Mouse (Mus musculus): ENCODE data around the gene Gm49388.

The Gm49388 gene

DNA sequence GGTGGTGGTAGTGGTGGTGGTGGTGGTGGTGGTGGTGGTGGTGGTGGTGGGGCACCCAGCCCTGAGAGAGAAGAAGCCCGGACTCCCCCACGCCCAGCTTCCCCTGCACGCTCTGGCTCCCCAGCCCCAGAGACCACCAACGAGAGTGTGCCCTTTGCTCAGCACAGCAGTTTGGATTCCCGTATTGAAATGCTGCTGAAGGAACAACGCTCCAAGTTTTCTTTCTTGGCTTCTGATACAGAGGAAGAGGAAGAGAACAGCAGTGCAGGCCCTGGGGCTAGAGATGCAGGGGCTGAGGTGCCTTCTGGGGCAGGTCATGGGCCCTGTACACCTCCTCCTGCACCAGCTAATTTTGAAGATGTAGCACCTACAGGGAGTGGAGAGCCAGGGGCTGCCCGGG, at the start of gene Gm49388:
Gm49388 (plus strand) TSS at position 301 of the 400 bp plus-strand sequence.
- no peak for DNase-seq (ENCODE audit: low read depth)

DNA sequence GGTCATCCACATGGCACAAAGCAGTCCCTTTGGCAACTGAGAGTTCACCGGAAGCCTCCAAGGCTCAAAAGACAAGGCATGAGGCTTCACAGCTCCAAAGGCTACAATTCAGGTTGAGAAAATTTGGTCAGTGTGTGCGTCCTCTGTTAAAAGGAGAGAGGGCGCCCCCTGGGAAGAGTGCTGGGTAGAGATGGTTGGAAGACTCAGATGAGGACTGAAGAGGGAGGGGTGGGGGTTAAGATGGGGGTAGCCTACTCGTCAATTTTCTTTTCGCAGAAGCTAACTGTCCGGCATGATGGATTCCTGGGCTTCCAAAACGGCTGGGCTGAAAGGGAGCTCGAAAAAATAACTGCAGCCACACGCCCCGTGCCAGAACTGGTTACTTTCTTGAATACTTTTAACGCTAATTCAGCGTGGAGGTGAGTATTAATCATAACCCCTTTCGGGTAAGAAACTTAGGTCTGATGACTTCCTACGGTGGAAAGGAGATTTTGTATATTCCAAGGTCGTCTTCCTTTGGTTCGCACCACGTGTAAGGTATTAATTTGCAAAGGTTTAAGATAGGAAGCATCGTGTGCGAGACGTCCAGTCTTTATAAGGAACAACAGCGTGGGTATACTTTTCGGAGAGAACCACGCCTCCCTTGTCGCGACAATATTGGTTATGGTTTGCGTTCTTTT, 40.9 kb upstream of the Gm49388 start, which contains the start of gene Fbxl19:
Fbxl19 (plus strand) TSS at position 178 of the 680 bp plus-strand sequence.
- peak; percentile 60 for DNase-seq (ENCODE audit: low read depth)

DNA sequence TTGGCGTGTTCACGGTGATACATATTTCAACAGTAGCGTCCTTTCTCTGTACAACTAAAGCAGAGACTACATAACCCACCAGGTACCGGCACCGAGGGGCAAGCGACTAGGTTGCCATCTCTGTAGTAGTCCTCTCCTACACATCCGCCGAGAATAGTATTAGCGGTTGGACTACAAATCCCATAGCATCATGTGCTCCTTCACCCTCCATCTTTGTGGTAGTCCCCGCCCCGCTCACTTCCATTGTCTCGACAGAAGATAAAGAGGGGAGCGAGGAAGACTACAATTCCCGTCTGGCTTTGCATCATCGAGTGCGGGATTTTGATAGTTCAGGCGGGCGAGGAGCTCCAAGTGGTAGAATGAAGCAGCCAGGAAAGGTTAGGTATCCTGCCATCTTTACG, 40.2 kb upstream of the Gm49388 start:
- DNase-seq (ENCODE audit: low read depth) = peak; percentile 96

DNA sequence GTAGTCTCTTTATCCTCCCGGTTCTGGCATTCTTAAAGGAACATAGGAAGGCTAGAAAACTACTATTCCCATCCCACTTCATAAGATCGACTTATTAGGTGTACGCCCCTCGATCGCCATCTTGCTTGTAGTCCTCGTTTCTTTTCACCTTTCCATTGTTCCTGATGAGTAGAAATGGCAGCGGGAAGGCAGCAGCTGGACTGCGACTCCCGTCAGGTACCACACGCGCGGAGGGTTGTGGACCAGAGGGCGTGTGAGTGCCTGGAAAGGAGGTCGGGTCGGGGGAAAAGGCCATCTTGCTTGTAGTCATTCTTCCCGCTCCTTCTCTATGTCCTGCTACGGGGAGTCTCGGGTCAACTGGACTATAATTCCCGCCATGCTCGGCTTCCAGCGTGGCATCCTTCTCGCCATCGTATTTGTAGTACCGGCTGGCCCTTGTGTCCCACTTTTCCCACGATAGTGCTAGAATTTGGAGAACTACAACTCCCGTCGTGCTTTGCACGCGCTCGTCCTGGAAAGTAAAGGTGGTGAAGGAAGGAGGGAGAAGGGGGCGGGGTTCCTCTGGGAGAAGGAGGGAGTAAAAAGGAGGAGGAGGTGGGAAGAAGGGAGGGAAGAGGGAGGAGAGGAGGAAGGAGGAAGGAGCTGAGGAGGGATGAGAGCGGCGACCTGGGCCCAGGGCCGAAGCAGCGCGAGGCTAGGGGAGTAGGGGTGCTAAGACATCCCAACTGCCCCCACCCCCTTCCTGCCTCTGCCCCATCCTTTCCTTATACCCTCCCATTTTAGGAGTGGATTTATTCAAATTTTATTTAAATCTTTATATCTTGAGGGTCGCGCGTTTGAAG, 39.5 kb upstream of the Gm49388 start:
- peak; percentile 100 for DNase-seq (ENCODE audit: low read depth)

DNA sequence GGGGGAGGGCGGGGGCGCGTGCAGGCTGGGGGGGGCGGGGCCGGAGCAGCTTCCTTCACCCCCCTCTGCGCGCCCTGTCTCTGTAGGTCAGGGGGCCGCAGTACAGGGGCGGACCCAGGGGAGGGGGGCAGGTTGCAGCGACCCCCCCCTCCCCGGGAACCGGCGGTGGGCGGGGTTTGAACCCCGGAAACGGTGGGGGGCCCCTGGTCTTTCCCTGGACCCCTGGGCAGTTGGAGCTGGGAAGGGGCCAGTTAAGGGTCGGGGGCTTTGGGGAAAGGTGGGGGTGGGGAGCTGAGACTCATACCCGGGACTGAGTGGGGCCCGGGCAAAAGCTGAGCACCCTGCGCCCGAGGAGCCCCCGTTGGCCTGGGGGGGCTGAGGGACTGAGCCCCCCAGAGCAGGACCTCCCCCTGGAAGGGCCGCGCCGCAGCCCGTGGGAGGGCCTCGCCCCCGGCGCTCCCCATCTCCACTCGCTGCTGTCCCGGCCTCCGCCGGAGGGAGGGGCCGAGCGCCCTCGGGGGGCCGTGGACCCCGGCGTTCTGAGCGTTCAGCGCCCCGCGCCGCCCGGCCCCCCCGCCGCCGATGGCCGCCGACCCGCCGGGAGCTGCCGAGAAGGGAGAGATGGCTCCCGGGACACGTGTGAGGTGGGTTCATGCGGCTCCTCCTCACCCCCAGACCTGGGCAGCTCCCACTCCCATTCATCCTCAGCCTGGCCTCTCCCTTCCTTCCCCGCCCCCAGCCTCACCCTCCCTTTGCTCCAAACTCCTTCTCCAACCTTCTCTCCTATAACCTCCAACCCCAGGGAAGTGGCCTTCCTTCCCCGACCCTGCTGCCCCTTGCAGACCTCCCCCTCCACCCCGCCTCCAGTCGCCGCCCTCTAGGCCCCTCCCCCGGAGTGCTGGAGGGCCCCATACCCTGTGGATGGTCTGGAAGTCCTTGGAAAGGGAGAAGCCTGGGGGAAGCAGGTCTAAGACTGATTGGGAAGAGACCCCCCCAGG, 38.6 kb upstream of the Gm49388 start:
- DNase-seq (ENCODE audit: low read depth) = no peak

DNA sequence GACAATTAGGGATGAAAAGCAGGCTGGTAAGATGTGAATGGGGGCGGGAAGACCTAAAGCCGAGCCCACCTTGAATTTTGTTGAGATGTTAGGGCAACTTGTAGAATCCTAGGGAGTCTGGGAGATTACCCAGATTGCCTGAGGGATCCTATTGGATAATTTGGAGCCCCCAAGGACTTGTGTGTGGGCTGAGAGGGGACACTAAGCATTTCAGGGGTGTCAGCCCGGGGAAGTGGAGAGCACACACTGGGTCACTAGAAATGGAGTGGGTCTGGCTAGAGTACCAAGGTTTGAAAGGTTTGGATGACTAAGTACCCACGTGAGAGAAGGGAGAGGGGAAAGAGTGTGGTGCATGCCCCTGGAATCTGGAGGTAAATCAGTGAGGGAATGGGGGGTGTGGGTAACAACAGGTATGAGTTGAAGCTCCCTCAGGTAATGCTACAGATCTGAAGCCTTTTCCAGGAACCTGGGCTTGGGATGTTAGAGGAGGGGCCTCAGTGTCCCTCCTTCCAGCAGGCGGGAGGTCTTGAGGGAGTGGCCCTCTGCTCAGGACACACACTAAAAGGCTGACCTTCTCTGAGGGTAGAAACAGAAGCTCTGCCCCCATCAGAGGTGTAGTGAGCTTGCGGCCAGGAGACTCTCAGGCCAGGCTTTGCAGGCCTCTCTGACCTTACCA, 37.7 kb upstream of the Gm49388 start:
- DNase-seq (ENCODE audit: low read depth) = no peak

DNA sequence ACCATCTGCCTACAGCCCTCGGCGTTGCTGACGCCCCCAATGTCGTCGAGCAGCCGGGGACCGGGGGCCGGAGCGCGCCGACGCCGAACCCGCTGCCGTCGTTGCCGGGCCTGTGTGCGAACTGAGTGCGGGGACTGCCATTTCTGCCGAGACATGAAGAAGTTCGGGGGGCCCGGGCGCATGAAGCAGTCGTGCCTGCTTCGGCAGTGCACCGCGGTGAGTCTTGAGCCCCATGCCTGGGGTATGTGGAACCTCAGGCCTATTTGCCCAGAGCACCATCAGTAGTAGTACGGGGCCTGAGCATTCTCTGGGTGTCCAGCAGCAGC, 37.2 kb upstream of the Gm49388 start:
- DNase-seq (ENCODE audit: low read depth) = no peak

DNA sequence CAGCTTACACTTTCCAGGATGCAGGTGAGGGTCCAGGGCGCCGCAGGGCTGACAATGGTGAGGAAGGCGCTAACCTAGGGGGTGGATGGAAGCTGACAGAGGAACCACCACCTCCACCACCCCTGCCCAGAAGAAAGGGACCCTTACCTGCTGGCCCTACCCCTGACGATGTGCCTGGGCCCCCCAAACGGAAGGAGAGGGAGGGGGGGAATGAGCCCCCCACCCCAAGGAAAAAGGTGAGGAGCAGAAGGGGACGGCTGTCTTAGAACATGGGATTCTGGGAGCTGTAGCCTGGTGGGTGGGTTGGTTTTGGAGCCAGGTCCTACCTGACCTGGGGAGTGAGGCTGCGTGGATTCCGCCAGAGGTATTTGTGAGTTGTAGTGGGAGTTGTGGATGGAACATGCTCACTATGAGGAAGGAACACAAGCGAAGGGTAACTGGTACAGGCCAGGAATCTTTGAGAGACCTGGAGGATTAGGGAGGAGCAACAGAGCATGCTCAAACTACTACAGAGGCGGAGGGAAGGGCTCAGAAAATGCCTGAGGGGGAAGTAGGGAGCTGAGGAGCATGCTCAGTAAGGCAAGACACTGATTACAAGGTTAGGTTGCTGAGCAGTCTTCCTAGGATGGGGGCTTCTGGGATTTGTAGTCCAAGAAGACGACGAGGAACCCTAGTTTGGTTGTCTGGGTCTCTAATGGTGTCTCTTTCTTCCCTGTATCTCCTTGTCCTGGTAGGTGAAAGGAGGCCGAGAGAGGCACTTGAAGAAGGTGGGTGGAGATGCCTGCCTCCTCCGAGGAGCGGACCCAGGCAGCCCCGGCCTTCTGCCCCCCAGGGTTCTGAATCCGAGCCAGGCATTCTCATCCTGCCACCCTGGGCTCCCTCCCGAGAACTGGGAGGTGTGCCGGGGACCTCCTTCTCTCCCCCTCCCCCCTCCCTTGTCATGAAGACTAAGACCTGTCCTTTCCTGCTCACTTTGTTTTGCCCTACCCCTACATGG, 35.0 kb upstream of the Gm49388 start:
- no peak for DNase-seq (ENCODE audit: low read depth)

DNA sequence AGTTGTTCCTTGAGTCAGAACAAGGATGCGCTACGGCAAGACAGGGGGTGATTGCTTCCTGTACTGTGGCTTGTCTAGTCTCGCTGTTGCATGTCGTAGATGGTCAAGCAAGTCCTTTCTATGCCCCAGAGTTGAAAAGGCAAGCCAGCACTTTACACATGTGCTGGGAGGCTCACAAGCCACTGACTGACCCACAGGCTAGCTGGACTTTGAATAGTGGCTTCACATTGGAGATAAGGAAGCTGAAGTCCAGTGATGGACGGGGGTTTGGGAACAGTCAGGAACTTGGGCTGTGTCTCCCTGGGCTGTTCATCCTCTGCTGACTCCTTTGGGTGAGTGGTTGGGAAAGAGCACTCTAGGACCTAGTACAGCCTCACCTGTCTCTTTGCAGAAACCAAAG, 33.8 kb upstream of the Gm49388 start:
- no peak for DNase-seq (ENCODE audit: low read depth)

DNA sequence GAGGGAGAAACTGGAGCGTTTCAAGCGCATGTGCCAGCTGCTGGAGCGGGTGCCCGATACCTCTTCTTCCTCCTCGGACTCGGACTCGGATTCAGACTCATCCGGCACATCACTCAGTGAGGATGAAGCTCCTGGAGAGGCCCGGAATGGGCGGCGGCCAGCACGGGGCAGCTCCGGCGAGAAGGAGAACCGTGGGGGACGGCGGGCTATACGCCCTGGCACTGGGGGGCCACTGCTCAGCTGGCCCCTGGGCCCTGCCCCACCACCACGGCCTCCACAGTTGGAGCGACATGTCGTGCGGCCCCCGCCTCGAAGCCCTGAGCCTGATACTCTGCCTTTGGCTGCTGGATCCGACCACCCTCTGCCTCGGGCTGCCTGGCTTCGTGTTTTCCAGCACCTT, 33.3 kb upstream of the Gm49388 start:
- no peak for DNase-seq (ENCODE audit: low read depth)

DNA sequence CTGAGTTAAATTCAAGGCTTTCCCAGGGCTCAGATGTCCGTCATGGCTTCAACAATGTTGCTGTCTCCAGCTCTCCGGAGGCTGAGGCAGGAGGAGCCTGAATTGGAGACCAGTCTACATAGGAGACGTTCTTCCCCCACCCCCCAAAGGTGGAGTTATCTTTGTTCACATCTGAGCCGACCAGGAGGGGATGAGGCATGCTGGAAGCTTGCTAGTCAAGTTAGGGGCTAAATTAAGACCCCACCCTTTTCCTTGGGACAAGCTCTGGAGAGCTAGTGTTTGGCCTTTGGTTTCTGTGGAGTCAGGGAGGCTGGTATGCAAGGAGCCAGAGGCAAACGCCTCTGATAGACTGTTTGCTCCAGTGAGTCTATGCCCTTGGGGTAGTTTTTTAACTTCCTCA, 32.2 kb upstream of the Gm49388 start:
- DNase-seq (ENCODE audit: low read depth) = no peak

DNA sequence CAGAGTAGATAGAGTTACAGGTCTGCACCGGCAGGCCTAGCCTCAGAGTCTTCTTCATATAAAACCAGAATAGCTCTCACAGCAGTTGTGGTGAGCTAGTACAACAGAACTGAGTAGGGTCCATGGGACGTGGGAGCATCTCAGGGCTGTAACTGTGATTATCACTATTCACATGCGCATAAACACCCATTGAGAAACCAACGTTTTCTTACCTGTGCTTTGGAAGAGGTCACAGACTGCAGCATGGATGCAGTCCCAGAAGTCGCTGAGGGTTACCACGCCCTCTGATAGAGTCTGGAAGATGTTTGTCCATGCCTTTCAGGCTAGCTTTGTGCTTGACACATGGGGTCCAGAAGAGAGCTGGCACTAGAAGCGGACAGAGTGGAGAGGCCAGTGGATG, 31.7 kb upstream of the Gm49388 start:
- DNase-seq (ENCODE audit: low read depth) = no peak

DNA sequence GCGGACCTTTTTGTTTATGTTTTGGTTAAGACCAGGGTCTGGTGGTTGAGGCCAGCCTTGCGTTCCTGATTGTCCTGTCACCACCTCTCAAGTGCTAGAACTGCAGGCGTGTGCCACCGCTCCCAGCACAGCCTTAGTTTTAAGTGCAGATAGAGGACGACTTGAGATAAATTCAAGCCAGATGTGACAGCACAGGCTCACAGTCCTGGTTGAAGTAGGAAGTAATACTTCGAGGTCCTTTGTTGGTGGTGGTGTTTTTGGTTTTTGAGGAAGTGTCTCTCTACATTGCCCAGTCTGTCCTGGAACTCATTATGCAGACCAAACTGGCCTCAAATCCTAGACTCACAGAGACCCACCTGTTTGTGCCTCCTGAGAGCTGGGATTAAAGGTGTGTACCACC, 25.7 kb upstream of the Gm49388 start:
- DNase-seq (ENCODE audit: low read depth) = no peak

DNA sequence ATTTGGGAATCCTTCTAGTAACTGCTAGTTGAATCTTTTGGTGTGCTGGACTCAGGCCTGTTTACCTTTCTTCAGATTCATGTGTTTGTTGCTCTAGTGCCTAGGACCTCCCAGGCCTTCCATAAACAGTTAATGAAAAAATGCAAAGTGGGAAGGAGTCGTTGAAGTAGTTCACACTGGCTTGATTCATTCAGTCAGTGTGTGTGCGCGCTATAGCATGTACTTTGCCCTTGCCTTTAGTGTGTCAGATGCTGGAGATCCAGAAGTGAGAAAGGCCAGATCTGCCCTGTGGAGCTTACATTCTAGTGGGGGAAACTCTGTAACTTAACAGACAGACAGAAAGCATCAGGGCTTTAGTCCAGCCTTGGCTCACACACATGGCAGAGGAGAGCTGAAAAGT, 24.9 kb upstream of the Gm49388 start:
- DNase-seq (ENCODE audit: low read depth) = no peak

DNA sequence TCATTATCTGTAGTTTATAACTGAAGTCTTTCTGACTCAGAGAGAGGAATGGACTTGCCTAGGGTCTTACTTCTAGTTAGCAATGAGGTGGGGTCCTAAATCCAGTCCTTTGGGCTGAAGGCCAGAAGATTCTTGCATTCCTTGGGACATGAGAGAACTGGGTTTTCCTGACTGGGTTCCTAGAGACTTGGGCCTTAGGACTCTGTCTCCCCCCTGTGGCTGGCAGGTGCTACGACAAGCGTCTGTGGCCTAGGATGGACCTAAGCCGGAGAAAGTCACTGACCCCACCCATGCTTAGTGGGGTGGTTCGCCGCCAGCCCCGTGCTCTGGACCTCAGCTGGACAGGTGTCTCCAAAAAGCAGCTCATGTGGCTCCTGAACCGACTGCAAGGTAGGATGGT, 24.4 kb upstream of the Gm49388 start:
- no peak for DNase-seq (ENCODE audit: low read depth)

DNA sequence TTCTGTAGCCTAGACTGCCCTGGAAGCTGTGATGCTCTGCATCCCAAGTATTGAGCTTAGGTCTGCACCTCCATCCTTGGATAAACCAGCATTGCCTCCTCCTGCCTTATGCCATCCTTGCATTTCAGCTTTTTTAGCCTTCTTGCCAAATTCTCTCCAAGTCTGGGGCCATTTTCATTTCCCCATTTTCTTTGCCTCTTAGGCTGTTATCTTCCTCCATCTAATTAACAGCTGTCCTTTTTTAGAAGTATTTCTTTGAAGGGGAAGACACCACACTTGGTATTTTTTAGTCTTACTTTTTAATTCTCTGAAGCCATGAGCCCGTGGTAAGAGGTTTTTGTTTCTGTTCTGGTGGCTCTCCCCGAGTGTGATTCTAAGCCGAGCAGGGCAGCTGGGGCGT, 21.8 kb upstream of the Gm49388 start:
- no peak for DNase-seq (ENCODE audit: low read depth)

DNA sequence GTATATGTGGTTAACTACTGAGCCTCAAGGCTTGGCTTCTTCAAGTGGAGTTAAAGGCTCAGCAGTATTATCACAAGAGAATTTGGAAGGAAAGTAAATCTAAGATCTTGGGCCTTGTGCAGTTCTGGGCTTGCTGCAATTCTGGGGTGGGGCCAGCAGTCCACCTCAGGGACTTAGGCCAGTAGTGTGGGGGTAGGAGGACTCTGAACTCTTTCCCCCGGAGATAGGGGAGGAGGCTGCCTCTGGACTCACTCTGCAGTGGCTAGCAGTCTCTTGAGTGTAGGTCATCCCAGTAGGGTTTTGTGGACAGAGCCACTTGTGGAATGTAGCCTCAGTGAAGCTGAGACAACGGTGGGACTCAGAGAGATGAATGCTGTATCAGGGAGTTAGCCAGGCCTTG, 19.7 kb upstream of the Gm49388 start:
- no peak for DNase-seq (ENCODE audit: low read depth)

DNA sequence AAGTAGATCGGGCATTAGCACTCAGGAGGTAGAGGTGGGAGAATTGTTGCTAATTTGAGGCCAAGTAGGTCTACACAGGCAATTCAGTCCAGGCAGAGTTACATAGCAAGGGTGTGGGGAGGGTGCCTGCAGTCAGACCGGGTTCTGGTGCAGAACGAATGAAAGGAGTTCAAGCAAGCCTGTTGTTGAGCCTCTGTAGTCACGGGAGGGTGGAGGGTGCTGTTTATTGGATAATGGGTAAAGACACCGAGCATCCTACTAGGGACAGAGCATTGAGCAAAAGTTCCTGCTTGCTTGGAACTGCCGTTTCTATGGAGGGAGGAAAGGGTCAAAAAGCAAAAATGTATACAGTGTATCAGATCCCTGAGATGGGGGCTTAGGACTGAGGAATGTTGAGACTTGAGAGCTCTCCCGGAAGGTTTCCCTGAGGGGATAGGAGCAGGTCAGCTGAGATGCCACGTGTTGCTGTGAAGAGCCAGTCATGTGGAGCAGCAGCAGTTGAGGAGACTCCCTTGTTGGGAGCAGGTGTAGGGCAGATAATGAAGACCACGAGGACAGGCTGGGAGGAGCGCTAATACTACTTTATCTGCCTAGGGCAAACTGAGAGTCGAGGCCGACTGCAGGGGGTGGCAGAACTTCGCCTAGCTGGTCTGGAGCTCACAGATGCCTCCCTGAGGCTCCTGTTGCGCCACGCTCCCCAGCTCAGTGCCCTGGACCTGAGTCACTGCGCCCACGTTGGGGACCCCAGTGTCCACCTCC, 18.4 kb upstream of the Gm49388 start:
- DNase-seq (ENCODE audit: low read depth) = no peak

DNA sequence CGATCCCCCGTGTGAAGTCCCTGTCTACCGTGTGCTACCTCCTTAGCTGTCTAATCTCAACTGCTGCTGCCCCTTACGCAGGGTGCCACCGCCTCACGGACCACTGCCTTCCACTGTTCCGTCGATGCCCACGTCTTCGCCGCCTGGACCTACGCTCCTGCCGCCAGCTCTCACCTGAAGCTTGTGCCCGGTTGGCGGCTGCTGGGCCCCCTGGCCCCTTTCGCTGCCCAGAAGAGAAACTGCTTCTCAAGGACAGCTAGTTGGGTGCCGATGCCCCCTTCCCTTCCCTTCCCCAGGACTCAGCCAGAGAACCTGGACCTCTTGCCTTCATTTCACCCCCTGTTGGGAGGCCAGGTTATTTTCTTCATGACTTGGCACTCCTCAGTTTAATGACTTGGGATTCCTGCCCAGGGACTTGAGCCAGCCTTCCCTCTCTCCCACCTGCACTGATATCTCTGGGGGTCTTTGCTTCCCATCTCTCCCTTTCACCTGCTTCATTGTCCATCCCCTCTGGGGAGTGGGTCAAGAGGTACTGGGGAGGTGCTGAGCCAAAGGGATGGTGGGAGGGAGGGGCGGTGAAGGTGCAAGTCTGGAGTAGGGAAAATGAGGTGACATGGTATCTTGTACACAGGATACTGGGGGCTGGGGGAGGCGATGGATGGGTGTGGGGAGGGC, 17.6 kb upstream of the Gm49388 start:
- DNase-seq (ENCODE audit: low read depth) = no peak
